Mouse (Mus musculus): ENCODE results near the gene Krt34. TPM values are rescaled to one million over a fixed set of nuclear protein-coding genes. Genes with fewer than 3 reads are reported as not detected.

The Krt34 gene
- total RNA-seq (2021) = not detected
- long read RNA-seq, experiment 1 = 0 reads
- long read RNA-seq, experiment 2 = 0 reads

- DNase-seq (ENCODE audit: low spot score in 2 of 2) = no peak
These were observed at the start of gene Krt34 for GRCm38 (mm10) chr11:100041454-100041853. Krt34 (minus strand) TSS chr11:100041554.

- DNase-seq (ENCODE audit: low spot score in 2 of 2) = no peak
These were observed 47.1 kb upstream of the Krt34 start for GRCm38 (mm10) chr11:100088378-100089025.

- no peak for DNase-seq (ENCODE audit: low spot score in 2 of 2)
These were observed 46.5 kb upstream of the Krt34 start, which contains the start of gene Krt32 for GRCm38 (mm10) chr11:100087861-100088260. Krt32 (minus strand) TSS chr11:100088226.

GRCm38 (mm10) chr11:100073873-100074272 is 32.5 kb upstream of the Krt34 start:
- no peak for DNase-seq (ENCODE audit: low spot score in 2 of 2)

- no peak for DNase-seq (ENCODE audit: low spot score in 2 of 2)
These were observed 26.1 kb upstream of the Krt34 start for GRCm38 (mm10) chr11:100067293-100068036.

- DNase-seq (ENCODE audit: low spot score in 2 of 2) = no peak
These were observed 25.1 kb upstream of the Krt34 start for GRCm38 (mm10) chr11:100066236-100067010.

GRCm38 (mm10) chr11:100058875-100059274 is 17.5 kb upstream of the Krt34 start:
- DNase-seq (ENCODE audit: low spot score in 2 of 2) = no peak

GRCm38 (mm10) chr11:100055686-100056655 is 14.6 kb upstream of the Krt34 start:
- DNase-seq (ENCODE audit: low spot score in 2 of 2) = no peak

- DNase-seq (ENCODE audit: low spot score in 2 of 2) = no peak
These were observed 9.1 kb upstream of the Krt34 start, which contains the start of gene Krt31 for GRCm38 (mm10) chr11:100050451-100050850. Krt31 (minus strand) TSS chr11:100050551.

- DNase-seq (ENCODE audit: low spot score in 2 of 2) = no peak
These were observed 5.8 kb upstream of the Krt34 start for GRCm38 (mm10) chr11:100047193-100047592.

- no peak for DNase-seq (ENCODE audit: low spot score in 2 of 2)
These were observed 5.0 kb upstream of the Krt34 start for GRCm38 (mm10) chr11:100046303-100046866.

GRCm38 (mm10) chr11:100029768-100030167 is 11.6 kb downstream of the Krt34 start, which contains the start of gene Krt33b:
Krt33b (minus strand) TSS chr11:100029868.
- no peak for DNase-seq (ENCODE audit: low spot score in 2 of 2)

GRCm38 (mm10) chr11:100021438-100021837 is 19.9 kb downstream of the Krt34 start:
- peak in 1 of 2 experiments; percentile 7 for DNase-seq (ENCODE audit: low spot score in 2 of 2)

- DNase-seq (ENCODE audit: low spot score in 2 of 2) = no peak
These were observed 21.9 kb downstream of the Krt34 start for GRCm38 (mm10) chr11:100019466-100019865.

GRCm38 (mm10) chr11:100016112-100016511 is 25.2 kb downstream of the Krt34 start, which contains the start of gene Krt33a:
Krt33a (minus strand) TSS chr11:100016212.
- no peak for DNase-seq (ENCODE audit: low spot score in 2 of 2)

GRCm38 (mm10) chr11:100013691-100014171 is 27.6 kb downstream of the Krt34 start:
- no peak for DNase-seq (ENCODE audit: low spot score in 2 of 2)

- no peak for DNase-seq (ENCODE audit: low spot score in 2 of 2)
These were observed 30.7 kb downstream of the Krt34 start for GRCm38 (mm10) chr11:100010682-100011081.

GRCm38 (mm10) chr11:100008336-100008735 is 33.0 kb downstream of the Krt34 start:
- peak; percentile 39 to 50 for DNase-seq (ENCODE audit: low spot score in 2 of 2)

- DNase-seq (ENCODE audit: low spot score in 2 of 2) = no peak
These were observed 34.7 kb downstream of the Krt34 start for GRCm38 (mm10) chr11:100006624-100007023.

- no peak for DNase-seq (ENCODE audit: low spot score in 2 of 2)
These were observed 35.4 kb downstream of the Krt34 start for GRCm38 (mm10) chr11:100005905-100006304.
